Mouse (Mus musculus) NIH3T3 (cell line): ENCODE results near the gene Mcts2.
"Not testable (repeated sequence)": the region's sequence is repeated elsewhere in the genome, so short reads cannot be mapped to it uniquely, and the experiment has no call there.

Source experiments
- DNase-seq: peaks from one replicate; pipeline ENCODE4 v3.0.0-alpha.2; 2012; ENCODE audit warnings: low read depth

Gene Mcts2

DNA sequence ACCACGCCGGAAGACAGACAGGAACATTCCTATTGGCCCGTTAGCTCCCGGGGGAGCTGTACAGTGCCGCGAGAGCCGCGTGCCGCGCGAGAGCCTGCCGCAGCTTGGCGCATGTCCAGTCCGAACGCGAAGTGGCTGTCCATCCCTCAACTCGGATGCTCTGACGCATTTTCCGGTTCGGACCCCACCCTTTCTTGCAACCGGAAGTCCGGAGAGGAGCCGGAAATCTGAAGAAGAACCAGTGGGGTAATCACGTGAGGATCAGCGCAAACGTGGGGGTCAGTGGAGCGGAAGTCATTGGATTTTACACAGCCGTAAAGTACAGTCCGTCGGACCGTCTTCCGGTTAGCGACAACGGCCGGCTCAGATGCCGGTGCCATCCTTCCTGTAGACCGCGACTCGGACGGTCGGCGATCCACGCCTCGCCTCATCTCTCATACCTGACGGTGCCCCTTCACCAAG, at the start of gene Mcts2:
TSS of gene Mcts2 (plus strand) at position 230 of the 462 bp plus-strand sequence.
- DNase-seq: peak; percentile 95

GRCm38 (mm10) chr2:152637381-152637780, 49.5 kb upstream of the Mcts2 start:
- no peak for DNase-seq

- DNase-seq: no peak
Observed at GRCm38 (mm10) chr2:152638865-152639264, 48.0 kb upstream of the Mcts2 start.

DNA sequence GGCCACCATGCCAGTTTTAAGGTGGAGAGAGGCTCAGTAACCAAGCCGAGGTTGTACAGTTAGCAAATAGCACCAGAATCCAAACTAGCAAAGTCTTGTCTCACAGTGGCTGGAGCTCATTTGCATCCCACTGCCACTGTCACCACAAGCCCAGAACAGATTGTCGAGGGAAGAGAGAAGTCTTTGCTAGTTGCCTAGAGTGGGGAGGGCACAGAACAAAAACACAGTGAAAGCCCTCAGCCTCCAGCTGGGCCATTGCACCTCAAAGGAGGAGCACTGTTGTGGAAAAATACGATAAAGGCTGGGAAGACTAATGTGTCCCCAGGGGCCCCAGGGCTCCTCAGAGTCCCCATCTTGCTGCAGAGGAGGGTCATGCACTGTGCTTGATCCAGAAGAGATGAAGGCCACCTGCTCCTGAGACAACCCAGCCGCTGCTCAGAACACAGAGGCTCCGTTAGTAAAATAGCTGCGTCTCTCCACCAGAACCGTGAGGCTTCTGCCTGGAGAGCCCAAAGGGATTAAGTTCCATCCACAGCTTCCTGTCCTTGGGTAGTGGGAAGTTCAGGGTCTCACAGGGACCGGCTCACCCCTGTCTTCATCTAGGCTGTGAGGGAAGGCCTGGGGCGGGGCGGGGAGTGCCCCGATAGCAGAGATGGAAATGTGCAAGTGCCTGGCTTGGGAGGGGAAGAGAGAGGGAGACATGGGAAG, 47.3 kb upstream of the Mcts2 start:
- no peak for DNase-seq

DNA sequence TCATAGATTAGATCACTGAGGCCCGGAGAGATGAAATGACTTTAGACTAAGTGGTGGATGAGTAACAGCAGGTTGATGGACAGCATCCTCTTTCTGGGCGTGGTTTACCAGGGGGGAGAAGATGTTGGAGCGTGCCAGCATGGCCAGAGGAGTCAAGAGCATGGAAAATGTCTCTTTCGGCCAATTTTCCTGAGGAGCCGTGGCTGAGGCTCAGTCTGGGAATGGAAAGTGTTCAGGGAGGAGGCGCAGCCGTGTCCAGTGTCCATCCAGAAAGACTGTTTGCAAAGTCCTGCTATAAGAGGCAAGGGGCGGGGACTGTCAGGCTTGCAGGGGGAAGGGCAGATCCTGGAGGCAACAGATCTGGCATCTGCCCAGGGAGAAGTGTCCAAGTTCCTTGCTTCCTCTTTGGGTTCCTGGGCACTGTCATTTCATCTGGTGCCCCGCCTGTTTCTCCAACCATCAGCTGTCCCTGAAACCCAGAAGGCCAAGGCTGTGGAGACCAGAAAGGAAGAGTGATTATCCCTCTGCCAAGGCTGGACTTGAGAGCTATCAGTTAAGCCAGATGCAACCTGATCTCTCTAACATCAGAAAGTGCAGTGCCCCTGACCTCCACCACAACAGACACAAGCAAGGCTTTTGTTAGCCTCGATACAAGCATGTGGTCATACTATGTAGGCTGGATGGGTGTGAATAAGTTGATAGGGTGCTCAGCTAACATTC, 33.8 kb upstream of the Mcts2 start:
- peak; percentile 88 for DNase-seq

DNA sequence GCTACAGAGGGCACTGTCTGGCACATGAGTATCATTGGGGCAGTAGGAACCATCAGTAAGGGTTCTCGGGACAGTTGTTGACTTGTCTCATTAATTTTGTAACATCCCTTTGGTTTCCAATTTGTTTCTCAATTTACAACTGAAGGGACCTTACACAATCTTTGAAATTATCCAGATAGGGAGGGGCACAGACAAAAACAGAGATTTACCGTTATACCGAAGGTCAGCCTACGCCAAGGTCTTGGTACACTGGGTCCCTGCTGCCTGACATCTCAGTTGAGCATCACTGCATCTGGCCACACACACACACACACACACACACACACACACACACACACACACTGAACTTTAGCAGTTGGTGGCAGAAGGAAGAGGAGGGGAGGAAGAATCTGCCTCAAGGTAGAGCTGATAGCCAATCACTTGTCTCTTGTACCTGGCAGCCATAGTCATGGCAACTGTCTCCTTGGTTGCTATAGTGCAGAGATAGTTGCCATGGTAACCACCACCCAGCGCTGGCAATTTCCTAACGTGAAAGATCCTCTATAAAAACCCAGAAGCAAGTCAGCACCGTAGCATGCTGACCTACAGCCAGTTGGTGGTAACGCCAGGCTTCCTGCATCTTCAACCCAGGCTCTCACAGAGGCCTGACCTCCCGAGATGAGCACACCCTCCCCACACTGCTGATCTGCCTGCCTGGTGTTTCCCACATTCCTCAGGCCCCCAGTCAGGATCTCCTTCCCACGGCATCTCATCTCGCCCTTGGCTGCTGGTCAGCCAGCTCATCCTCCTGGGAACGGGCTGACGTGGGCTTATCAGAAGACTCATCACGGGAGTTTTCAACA, 32.7 kb upstream of the Mcts2 start:
- peak; percentile 92 for DNase-seq

DNA sequence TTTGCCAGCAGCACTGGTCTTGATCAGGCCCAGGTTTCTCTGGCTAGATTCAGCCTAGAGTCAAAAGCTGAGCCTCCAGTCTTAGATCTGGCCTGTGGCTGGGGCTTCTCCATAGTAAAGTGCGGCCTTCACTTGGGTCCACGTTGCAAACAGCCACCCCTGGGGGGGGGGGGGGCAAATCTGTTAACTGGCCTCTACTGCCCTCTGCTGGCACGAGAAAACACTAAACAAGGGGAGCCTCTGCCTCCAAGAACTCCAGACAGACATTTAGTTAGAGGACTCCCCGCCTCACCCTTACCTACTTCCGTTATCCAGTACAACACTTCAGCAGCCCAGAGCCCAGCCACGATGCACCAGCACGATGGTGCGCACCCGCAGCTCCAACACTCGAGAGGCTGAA, 29.4 kb upstream of the Mcts2 start:
- DNase-seq: peak; percentile 74

GRCm38 (mm10) chr2:152661163-152661562, 25.7 kb upstream of the Mcts2 start:
- no peak for DNase-seq

GRCm38 (mm10) chr2:152666191-152666590, 20.6 kb upstream of the Mcts2 start:
- DNase-seq: not testable (repeated sequence)

DNA sequence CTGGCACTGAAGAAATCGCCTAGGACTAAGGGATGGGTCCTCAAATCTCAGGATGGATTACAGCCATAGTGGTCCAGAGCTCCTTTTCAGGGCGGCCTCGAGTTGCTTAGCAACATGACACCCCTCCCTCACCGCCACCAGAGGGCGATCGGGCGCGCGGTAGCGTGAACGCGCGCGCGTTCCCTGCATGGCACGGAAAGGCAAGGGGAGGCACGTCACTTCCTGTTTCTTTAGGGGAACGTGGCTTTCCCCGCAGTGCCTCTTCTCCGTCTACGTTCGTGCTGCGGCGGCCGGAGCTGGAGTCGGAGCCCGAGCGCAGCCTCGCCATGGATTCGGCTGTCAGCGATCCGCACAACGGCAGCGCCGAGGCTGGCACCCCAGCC, 17.6 kb upstream of the Mcts2 start, which contains the start of gene H13:
TSS of gene H13 (plus strand) at position 206 of the 383 bp plus-strand sequence.
- peak; percentile 98 for DNase-seq

GRCm38 (mm10) chr2:152669639-152670484, 17.0 kb upstream of the Mcts2 start:
- peak; percentile 66 for DNase-seq

DNA sequence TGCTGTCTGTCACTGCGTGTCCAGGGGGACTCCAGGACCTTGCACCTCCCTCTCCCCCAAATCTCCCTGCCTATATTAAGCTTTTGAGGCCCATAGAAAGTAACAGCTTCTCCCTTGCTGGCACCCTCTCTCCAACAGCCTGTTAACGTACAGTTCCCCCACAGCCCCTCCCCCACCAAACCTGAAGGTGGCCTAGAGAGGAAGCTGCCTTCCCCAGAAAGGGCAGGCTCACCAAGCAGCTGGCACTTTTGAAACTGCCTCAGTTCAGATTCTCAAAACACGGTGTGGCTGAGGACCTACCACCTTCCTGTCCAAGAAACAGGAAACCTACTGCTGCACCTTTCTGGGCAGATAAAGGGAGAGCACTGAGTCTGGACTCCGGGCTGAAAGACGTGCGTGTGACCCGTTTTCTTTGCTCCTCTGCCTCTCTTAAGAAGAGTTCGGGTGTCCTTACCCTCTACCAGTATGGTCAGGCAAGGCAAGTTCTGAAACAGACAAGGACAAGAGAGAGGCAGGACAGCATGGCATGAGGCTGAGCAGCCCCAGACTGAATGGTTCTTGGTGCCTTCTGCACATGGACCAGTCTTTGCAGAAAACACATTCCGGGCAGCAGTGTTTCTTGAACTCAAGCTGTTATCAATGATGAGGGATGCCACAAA, 15.7 kb upstream of the Mcts2 start:
- DNase-seq: no peak

GRCm38 (mm10) chr2:152671642-152671999, 15.2 kb upstream of the Mcts2 start:
- DNase-seq: peak; percentile 72

DNA sequence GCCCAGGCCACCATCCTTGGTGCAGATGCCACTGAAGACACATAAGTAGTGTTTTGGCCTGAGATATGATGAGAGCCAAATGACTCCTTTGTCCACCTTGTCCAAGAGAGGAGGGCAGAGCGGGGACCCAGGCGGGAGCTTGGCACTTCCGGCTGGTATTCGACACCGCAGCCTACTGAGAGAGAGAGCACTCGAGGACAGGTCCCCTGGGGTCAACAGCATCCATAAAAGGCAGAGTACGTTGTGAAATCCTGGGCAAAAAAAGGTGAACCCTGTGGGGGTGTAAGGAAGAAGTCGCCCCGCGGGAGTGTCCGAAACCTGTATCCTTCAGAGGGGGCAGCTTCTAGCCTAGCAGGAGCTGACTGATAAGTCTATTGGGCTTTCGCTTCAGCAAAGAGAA, 14.7 kb upstream of the Mcts2 start:
- no peak for DNase-seq

- no peak for DNase-seq
Observed at GRCm38 (mm10) chr2:152674148-152674547, 12.7 kb upstream of the Mcts2 start.

GRCm38 (mm10) chr2:152675252-152675791, 11.5 kb upstream of the Mcts2 start:
- DNase-seq: no peak

GRCm38 (mm10) chr2:152678302-152678701, 8.5 kb upstream of the Mcts2 start:
- DNase-seq: peak; percentile 81

DNA sequence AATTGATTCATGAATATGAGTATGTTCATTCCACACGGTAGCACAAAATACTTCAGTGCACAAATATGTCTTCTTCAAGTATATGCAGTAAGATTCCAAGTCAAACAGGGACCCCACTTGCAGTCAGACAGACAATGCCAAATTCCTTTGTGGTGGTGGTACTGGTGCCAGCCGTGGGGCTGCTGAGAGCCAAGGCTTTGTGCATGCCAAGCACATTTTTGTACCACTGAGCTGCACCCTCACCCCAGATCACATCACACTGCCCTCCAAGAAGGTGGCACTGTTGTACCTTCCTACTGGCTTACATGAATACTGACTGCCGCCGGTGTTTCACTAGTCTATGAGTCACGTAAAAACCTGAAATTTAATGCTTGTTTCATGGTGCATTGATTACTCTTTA, 7.9 kb upstream of the Mcts2 start:
- no peak for DNase-seq

DNA sequence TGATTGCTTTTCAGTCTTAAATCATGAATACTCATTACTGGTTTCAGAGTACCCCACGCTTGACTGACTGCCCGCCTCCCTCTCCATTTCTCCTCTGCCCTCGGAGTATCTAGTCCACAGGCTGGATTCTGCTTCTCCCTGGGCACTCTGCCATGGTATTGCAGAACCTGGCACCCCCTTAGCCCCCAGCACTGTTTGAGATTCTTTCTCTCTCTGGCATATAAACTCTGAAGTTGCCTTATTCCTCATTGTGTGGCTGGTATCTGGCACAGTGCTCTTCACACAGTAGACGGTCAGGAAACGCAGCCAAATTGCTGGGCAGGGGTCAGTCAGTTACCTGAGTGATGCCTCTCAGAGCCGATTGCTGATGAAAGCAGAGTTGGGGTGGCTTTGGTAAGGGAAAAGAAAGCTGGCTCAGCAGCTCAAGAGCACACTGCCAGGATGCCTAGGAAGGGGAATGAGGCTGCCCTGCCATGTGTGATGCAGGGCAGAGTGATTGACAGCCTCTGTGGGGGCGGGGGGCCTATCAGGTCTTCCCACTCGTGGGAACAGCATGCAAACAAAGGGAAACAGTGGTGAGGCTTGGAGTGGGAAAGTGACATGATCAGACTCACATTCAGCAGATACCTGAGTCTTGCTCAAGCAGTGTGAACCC, 7.0 kb upstream of the Mcts2 start:
- no peak for DNase-seq

DNA sequence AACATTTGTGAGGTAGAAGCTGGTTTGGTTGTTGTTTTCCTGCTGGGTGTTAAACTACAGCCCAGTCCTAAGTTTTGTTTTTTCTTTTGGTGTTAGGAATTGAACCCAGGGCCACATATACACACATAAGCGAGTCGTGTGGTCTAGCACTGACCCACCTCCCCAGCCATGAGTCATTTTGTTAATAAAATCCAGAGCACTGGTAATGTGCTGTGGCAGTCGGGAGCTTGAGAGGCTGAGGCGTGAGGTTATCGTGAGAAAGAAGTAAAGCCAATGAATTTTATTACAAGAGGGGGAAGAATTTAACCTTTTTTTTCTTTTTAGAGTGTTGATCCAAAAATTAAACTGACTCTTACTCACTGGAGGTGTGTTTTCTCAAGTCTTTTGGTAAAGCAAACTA, 3.7 kb upstream of the Mcts2 start:
- DNase-seq: peak; percentile 69
